Mouse (Mus musculus) hindbrain, embryonic 14.5 days (tissue): Measurements from ENCODE around the gene Mal. TPM values are rescaled to one million over a fixed set of nuclear protein-coding genes. Genes with fewer than 3 reads are reported as not detected.

Source experiments
- ATAC-seq: fragments of 200-750 bp; cut with Nextera tagmentation; 2 replicates; pipeline ENCODE4 v1.8.0; 2017; ENCODE audit warnings: moderate number of reproducible peaks, mild to moderate bottlenecking, moderate TSS enrichment, moderate library complexity; ENCODE audit not compliant: low FRiP score
- DNase-seq: peaks from one replicate; pipeline ENCODE4 v3.0.0-alpha.2; 2015; ENCODE audit warnings: low spot score
- H3K27ac ChIP-seq: fragments of 300-500 bp; sonication (generic); 2 replicates; pipeline ENCODE4 v1.5.1; 2014; ENCODE audit warnings: mild to moderate bottlenecking, moderate library complexity
- H3K27me3 ChIP-seq: fragments of 300-500 bp; sonication (generic); 2 replicates; pipeline ENCODE4 v1.6.1; 2014; ENCODE audit warnings: mild to moderate bottlenecking, low read length, mixed read lengths; ENCODE audit not compliant: control insufficient read depth, insufficient read depth
- H3K36me3 ChIP-seq: fragments of 300-500 bp; sonication (generic); replicated peaks from 2 replicates; pipeline ENCODE4 v1.6.1; 2014; ENCODE audit not compliant: control insufficient read depth, insufficient read depth
- H3K4me1 ChIP-seq: fragments of 300-500 bp; sonication (generic); replicated peaks from 2 replicates; pipeline ENCODE4 v1.6.1; 2014; ENCODE audit warnings: antibody characterized with exemption, low read length, mixed read lengths; ENCODE audit not compliant: control insufficient read depth, insufficient read depth
- H3K4me2 ChIP-seq: fragments of 300-500 bp; sonication (generic); replicated peaks from 2 replicates; pipeline ENCODE4 v1.6.1; 2014; ENCODE audit warnings: mild to moderate bottlenecking, moderate library complexity
- H3K4me3 ChIP-seq: fragments of 300-500 bp; sonication (generic); replicated peaks from 2 replicates; pipeline ENCODE4 v1.5.1; 2014; ENCODE audit warnings: mild to moderate bottlenecking, low read length
- H3K9ac ChIP-seq: fragments of 300-500 bp; sonication (generic); 2 replicates; pipeline ENCODE4 v1.6.1; 2014
- H3K9me3 ChIP-seq: fragments of 300-500 bp; sonication (generic); 2 replicates; pipeline ENCODE4 v1.6.1; 2016; ENCODE audit warnings: low read length; ENCODE audit not compliant: control insufficient read depth
- WGBS: fragments of 180-500 bp; shearing (Covaris S2); extraction: QIAGEN DNeasy Blood & Tissue Kit; methylation state at CpG from one replicate; pipeline ENCODE4 v1.1.7; 2014; 5-methylcytosine and 5-hydroxymethylcytosine counted together
- polyA plus RNA-seq: library from polyadenylated mRNA; unstranded; fragments of >200 nt; fragmentation: Nextera tagmentation; extraction: Ambion mirVana; gene quantifications from 2 replicates; pipeline ENCODE4 v1.2.1, GENCODE M21; 2014

Mal gene
- 3.5 and 3.7 TPM in 2 replicates for polyA plus RNA-seq

- H3K27me3 ChIP-seq, result peaks cover 49% of the 10 kb centered on the region
- H3K36me3 ChIP-seq, result no peaks in the 10 kb centered on the region
- H3K9ac ChIP-seq, result peak within 1 kb of the TSS; percentile 51
- DNase-seq (no peak), ATAC-seq (no peak)
- H3K9me3 ChIP-seq, result no peaks in the 10 kb centered on the region
- under 1% methylated on average over 41 of the region's 43 CpGs for WGBS
- peak within 1 kb of the TSS; percentile 92 for H3K4me2 ChIP-seq
- H3K27ac ChIP-seq, result no peak within 1 kb of the TSS; the same call in 1 of the 2 replicates
- H3K4me1 ChIP-seq, result peaks cover 8% of the 10 kb centered on the region
- peak within 1 kb of the TSS; percentile 47 for H3K4me3 ChIP-seq
Measured at GRCm38 (mm10) chr2:127656086-127656720, at the start of gene Mal. Gene Mal, minus strand, starts transcription at chr2:127656695.

- no peak overlapping the region for H3K9ac ChIP-seq
- H3K4me1 ChIP-seq, result no peaks in the 10 kb centered on the region
- ATAC-seq (no peak), DNase-seq (no peak)
- WGBS, result 77% methylated on average over 6 of the region's 6 CpGs
- no peak overlapping the region for H3K27ac ChIP-seq
- no peaks in the 10 kb centered on the region for H3K36me3 ChIP-seq
- no peak overlapping the region for H3K4me3 ChIP-seq
- no peaks in the 10 kb centered on the region for H3K27me3 ChIP-seq
- H3K9me3 ChIP-seq, result no peaks in the 10 kb centered on the region
- no peak overlapping the region for H3K4me2 ChIP-seq
Measured at GRCm38 (mm10) chr2:127705267-127705666, 48.8 kb upstream of the Mal start.

GRCm38 (mm10) chr2:127689239-127689638 is 32.7 kb upstream of the Mal start:
- Histone ChIP-seq H3K36me3 (no peaks in the 10 kb centered on the region), H3K9ac (no peak overlapping the region), H3K9me3 (no peaks in the 10 kb centered on the region), H3K27ac (no peak overlapping the region), H3K4me3 (no peak overlapping the region), H3K27me3 (no peaks in the 10 kb centered on the region), H3K4me2 (no peak overlapping the region), H3K4me1 (no peaks in the 10 kb centered on the region)
- no peak for ATAC-seq
- WGBS, result 91% methylated on average over 4 of the region's 4 CpGs
- no peak for DNase-seq

- H3K9ac ChIP-seq, result no peak overlapping the region
- DNase-seq, result peak; percentile 75
- no peaks in the 10 kb centered on the region for H3K4me1 ChIP-seq
- 39% methylated on average over 12 of the region's 12 CpGs for WGBS
- H3K9me3 ChIP-seq, result no peaks in the 10 kb centered on the region
- H3K27me3 ChIP-seq, result no peaks in the 10 kb centered on the region
- no peaks in the 10 kb centered on the region for H3K36me3 ChIP-seq
- no peak overlapping the region for H3K27ac ChIP-seq
- ATAC-seq, result peak; percentile 86
- H3K4me2 ChIP-seq, result no peak overlapping the region
- no peak overlapping the region for H3K4me3 ChIP-seq
Measured at GRCm38 (mm10) chr2:127683687-127684331, 27.3 kb upstream of the Mal start.

GRCm38 (mm10) chr2:127667843-127668506 is 11.5 kb upstream of the Mal start:
- DNase-seq (peak; percentile 70), ATAC-seq (no peak)
- Histone ChIP-seq H3K36me3 (no peaks in the 10 kb centered on the region), H3K9me3 (no peaks in the 10 kb centered on the region), H3K27ac (no peak overlapping the region), H3K4me3 (no peak overlapping the region), H3K27me3 (no peaks in the 10 kb centered on the region), H3K4me1 (no peaks in the 10 kb centered on the region), H3K4me2 (no peak overlapping the region), H3K9ac (no peak overlapping the region)
- WGBS, result 27% methylated on average over 2 of the region's 2 CpGs

- no peaks in the 10 kb centered on the region for H3K27me3 ChIP-seq
- no peak overlapping the region for H3K27ac ChIP-seq
- DNase-seq, result no peak
- H3K4me1 ChIP-seq, result no peaks in the 10 kb centered on the region
- no peak overlapping the region for H3K9ac ChIP-seq
- H3K9me3 ChIP-seq, result no peaks in the 10 kb centered on the region
- H3K4me2 ChIP-seq, result no peak overlapping the region
- no peak for ATAC-seq
- no peaks in the 10 kb centered on the region for H3K36me3 ChIP-seq
- no peak overlapping the region for H3K4me3 ChIP-seq
Measured at GRCm38 (mm10) chr2:127667015-127667414, 10.5 kb upstream of the Mal start.

- WGBS, result 39% methylated on average over 2 of the region's 2 CpGs
- ATAC-seq, result no peak
Measured at GRCm38 (mm10) chr2:127662708-127663107, 6.2 kb upstream of the Mal start.

GRCm38 (mm10) chr2:127655419-127655818 is 1.1 kb downstream of the Mal start:
- no peaks in the 10 kb centered on the region for H3K36me3 ChIP-seq
- H3K9ac ChIP-seq, result no peak overlapping the region
- no peaks in the 10 kb centered on the region for H3K9me3 ChIP-seq
- DNase-seq (no peak), ATAC-seq (no peak)
- peak overlapping the region; percentile 92 for H3K4me2 ChIP-seq
- H3K27ac ChIP-seq, result no peak overlapping the region
- peaks cover 49% of the 10 kb centered on the region for H3K27me3 ChIP-seq
- 6% methylated on average over 9 of the region's 9 CpGs for WGBS
- H3K4me3 ChIP-seq, result peak overlapping the region; percentile 47; the same call in 1 of the 2 replicates
- H3K4me1 ChIP-seq, result peaks cover 8% of the 10 kb centered on the region

More at GRCm38 (mm10) chr2:127662708-127663107, 6.2 kb upstream of the Mal start:
- Histone ChIP-seq H3K27me3 (peaks cover 3% of the 10 kb centered on the region), H3K27ac (no peak overlapping the region), H3K36me3 (no peaks in the 10 kb centered on the region), H3K9ac (no peak overlapping the region), H3K9me3 (no peaks in the 10 kb centered on the region), H3K4me1 (no peaks in the 10 kb centered on the region), H3K4me3 (no peak overlapping the region), H3K4me2 (no peak overlapping the region)
- DNase-seq, result no peak

- no peak overlapping the region for H3K9ac ChIP-seq
- no peaks in the 10 kb centered on the region for H3K36me3 ChIP-seq
- no peak overlapping the region for H3K4me2 ChIP-seq
- WGBS, result 43% methylated on average over 3 of the region's 3 CpGs
- no peak overlapping the region for H3K4me3 ChIP-seq
- no peak overlapping the region for H3K27ac ChIP-seq
- no peaks in the 10 kb centered on the region for H3K9me3 ChIP-seq
- ATAC-seq (no peak), DNase-seq (no peak)
- peaks cover 8% of the 10 kb centered on the region for H3K4me1 ChIP-seq
- peaks cover 49% of the 10 kb centered on the region for H3K27me3 ChIP-seq
Measured at GRCm38 (mm10) chr2:127654786-127655185, 1.7 kb downstream of the Mal start.
